Mouse (Mus musculus): ENCODE data around the gene Ctsk. TPM values are rescaled to one million over a fixed set of nuclear protein-coding genes. Genes with fewer than 3 reads are reported as not detected.

Ctsk gene
- polyA plus RNA-seq, 1 experiment from 2014 or later: 7.5 TPM

DNA sequence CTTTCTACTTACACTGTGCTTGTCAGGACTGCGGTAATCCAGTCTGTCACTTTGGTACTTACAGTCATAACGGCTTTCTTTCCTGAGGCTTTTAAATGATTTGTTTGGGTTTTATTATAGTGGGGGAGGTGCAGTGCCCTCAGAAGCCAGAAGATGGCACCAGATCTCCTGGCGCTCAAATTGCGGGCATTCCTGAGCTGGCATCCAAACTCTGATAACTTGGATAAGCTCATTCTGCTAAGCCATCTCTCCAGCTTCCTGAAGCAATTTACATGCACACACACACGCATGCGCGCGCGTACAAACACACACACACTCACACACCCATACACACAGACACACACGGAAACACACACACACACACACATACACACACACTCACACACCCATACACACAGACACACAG lies 18.4 kb downstream of the Ctsk start:
- no peaks in the 10 kb centered on the region for H3K9me3 ChIP-seq (replicated peaks; ENCODE audit: control insufficient read depth, low read length)
- H3K27ac ChIP-seq (ENCODE audit: low read depth, low read length): no peak overlapping the region
- no peaks in the 10 kb centered on the region for H3K27me3 ChIP-seq (replicated peaks; ENCODE audit: control insufficient read depth, insufficient read depth, low read length)
- no peak overlapping the region for H3K9ac ChIP-seq (ENCODE audit: low read length)
- peak; percentile 87 for DNase-seq (ENCODE audit: low spot score)
- 25% methylated on average over 10 of the region's 10 CpGs for WGBS
- no peaks in the 10 kb centered on the region for H3K36me3 ChIP-seq (ENCODE audit: control insufficient read depth, insufficient read depth, low read length)
- H3K4me1 ChIP-seq (ENCODE audit: control insufficient read depth, insufficient read depth, low read length): no peaks in the 10 kb centered on the region
- H3K4me2 ChIP-seq (ENCODE audit: low read length): no peak overlapping the region
- ATAC-seq: peak; percentile 70
- H3K4me3 ChIP-seq (ENCODE audit: low read depth, low read length): no peak overlapping the region

GRCm38 (mm10) chr3:95518891-95519290 lies 19.8 kb downstream of the Ctsk start:
- Histone ChIP-seq H3K27me3 (replicated peaks; ENCODE audit: control insufficient read depth, insufficient read depth, low read length) (no peaks in the 10 kb centered on the region), H3K4me1 (ENCODE audit: control insufficient read depth, insufficient read depth, low read length) (no peaks in the 10 kb centered on the region), H3K4me2 (ENCODE audit: low read length) (no peak overlapping the region), H3K9ac (ENCODE audit: low read length) (no peak overlapping the region), H3K4me3 (ENCODE audit: low read depth, low read length) (no peak overlapping the region), H3K27ac (ENCODE audit: low read depth, low read length) (no peak overlapping the region), H3K9me3 (replicated peaks; ENCODE audit: control insufficient read depth, low read length) (no peaks in the 10 kb centered on the region), H3K36me3 (ENCODE audit: control insufficient read depth, insufficient read depth, low read length) (no peaks in the 10 kb centered on the region)
- WGBS: 87% methylated on average over 7 of the region's 7 CpGs
- no peak for ATAC-seq
- DNase-seq (ENCODE audit: low spot score): no peak

GRCm38 (mm10) chr3:95519315-95519714 lies 20.3 kb downstream of the Ctsk start:
- H3K4me3 ChIP-seq (ENCODE audit: low read depth, low read length): no peak overlapping the region
- WGBS: 75% methylated on average over 2 of the region's 2 CpGs
- H3K9me3 ChIP-seq (replicated peaks; ENCODE audit: control insufficient read depth, low read length): no peaks in the 10 kb centered on the region
- no peak overlapping the region for H3K27ac ChIP-seq (ENCODE audit: low read depth, low read length)
- H3K9ac ChIP-seq (ENCODE audit: low read length): no peak overlapping the region
- H3K4me2 ChIP-seq (ENCODE audit: low read length): no peak overlapping the region
- no peaks in the 10 kb centered on the region for H3K36me3 ChIP-seq (ENCODE audit: control insufficient read depth, insufficient read depth, low read length)
- no peaks in the 10 kb centered on the region for H3K4me1 ChIP-seq (ENCODE audit: control insufficient read depth, insufficient read depth, low read length)
- DNase-seq (ENCODE audit: low spot score) (no peak), ATAC-seq (no peak)
- H3K27me3 ChIP-seq (replicated peaks; ENCODE audit: control insufficient read depth, insufficient read depth, low read length): no peaks in the 10 kb centered on the region

DNA sequence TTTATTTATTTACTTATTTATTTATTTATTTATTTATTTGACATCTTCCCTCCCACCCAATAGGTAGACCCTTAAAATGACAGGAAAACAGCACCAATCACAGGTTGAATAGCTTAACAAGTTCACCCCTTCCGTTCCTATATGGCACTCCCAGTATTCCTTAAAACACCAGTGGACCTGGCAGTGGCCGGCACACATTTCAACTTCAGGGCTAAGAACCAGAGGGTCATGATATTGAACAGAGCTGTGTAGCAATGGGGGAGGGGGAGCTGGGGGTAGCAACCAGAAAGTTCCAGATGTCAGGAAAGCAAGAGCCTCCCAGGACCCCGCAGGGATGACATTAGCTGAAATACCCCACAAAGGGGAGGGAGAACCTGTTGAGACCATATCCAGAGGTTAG lies 21.0 kb downstream of the Ctsk start:
- ATAC-seq: no peak

DNA sequence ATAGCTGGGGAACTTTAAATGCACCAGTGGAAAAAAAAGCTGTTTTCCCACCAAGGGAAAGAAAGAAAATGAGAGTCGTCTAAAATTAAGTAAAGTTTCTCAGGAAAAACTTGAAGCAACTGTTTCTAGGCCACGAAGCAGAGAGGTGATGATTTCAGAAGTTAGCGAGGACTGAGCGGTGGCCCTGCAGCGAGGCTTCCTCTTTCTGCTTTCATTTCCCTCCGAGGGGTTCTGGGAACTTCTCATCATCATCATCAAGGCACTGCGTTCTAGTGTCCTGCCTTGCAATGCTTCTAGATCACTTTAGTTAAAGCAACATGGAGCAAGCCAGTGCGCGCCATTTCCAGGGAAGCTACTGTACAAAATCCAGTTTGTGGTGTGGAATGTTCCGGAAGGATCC lies 22.1 kb downstream of the Ctsk start:
- WGBS: 89% methylated on average over 10 of the region's 10 CpGs
- H3K27ac ChIP-seq (ENCODE audit: low read depth, low read length): no peak overlapping the region
- H3K9ac ChIP-seq (ENCODE audit: low read length): no peak overlapping the region
- no peak for DNase-seq (ENCODE audit: low spot score)
- no peaks in the 10 kb centered on the region for H3K27me3 ChIP-seq (replicated peaks; ENCODE audit: control insufficient read depth, insufficient read depth, low read length)
- no peak overlapping the region for H3K4me2 ChIP-seq (ENCODE audit: low read length)
- H3K9me3 ChIP-seq (replicated peaks; ENCODE audit: control insufficient read depth, low read length): no peaks in the 10 kb centered on the region
- no peak overlapping the region for H3K4me3 ChIP-seq (ENCODE audit: low read depth, low read length)
- no peak for ATAC-seq
- H3K36me3 ChIP-seq (ENCODE audit: control insufficient read depth, insufficient read depth, low read length): no peaks in the 10 kb centered on the region
- H3K4me1 ChIP-seq (ENCODE audit: control insufficient read depth, insufficient read depth, low read length): no peaks in the 10 kb centered on the region

More for the DNA sequence above, 21.0 kb downstream of the Ctsk start:
- Histone ChIP-seq H3K9ac (ENCODE audit: low read length) (no peak overlapping the region), H3K4me1 (ENCODE audit: control insufficient read depth, insufficient read depth, low read length) (no peaks in the 10 kb centered on the region), H3K9me3 (replicated peaks; ENCODE audit: control insufficient read depth, low read length) (no peaks in the 10 kb centered on the region), H3K4me2 (ENCODE audit: low read length) (no peak overlapping the region), H3K27ac (ENCODE audit: low read depth, low read length) (no peak overlapping the region), H3K4me3 (ENCODE audit: low read depth, low read length) (no peak overlapping the region), H3K27me3 (replicated peaks; ENCODE audit: control insufficient read depth, insufficient read depth, low read length) (no peaks in the 10 kb centered on the region), H3K36me3 (ENCODE audit: control insufficient read depth, insufficient read depth, low read length) (no peaks in the 10 kb centered on the region)
- no peak for DNase-seq (ENCODE audit: low spot score)
- 84% methylated on average over 3 of the region's 3 CpGs for WGBS

DNA sequence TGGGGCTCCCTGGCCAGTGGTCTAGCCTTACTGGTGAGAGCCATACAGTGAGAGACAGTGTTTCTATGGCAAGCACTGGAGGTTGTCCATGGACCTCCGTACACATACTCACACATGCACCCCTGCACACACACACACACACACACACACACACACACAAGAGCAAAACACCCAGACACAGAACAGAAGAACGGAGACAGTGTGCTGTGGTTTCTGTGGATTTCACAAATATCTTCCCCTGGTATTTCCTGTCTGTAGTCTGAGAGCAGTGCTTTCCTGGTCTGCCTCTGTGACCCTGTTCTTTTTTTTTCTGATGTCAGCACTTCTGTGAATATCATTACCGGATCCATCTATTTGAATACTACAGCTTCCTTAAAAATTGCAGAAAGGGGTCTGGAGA lies 24.6 kb downstream of the Ctsk start:
- no peak for ATAC-seq
- WGBS: 91% methylated on average over 3 of the region's 3 CpGs
- Histone ChIP-seq H3K4me1 (ENCODE audit: control insufficient read depth, insufficient read depth, low read length) (no peaks in the 10 kb centered on the region), H3K9ac (ENCODE audit: low read length) (no peak overlapping the region), H3K9me3 (replicated peaks; ENCODE audit: control insufficient read depth, low read length) (no peaks in the 10 kb centered on the region), H3K27me3 (replicated peaks; ENCODE audit: control insufficient read depth, insufficient read depth, low read length) (no peaks in the 10 kb centered on the region), H3K36me3 (ENCODE audit: control insufficient read depth, insufficient read depth, low read length) (no peaks in the 10 kb centered on the region), H3K4me3 (ENCODE audit: low read depth, low read length) (no peak overlapping the region), H3K4me2 (ENCODE audit: low read length) (no peak overlapping the region), H3K27ac (ENCODE audit: low read depth, low read length) (no peak overlapping the region)
- no peak for DNase-seq (ENCODE audit: low spot score)

DNA sequence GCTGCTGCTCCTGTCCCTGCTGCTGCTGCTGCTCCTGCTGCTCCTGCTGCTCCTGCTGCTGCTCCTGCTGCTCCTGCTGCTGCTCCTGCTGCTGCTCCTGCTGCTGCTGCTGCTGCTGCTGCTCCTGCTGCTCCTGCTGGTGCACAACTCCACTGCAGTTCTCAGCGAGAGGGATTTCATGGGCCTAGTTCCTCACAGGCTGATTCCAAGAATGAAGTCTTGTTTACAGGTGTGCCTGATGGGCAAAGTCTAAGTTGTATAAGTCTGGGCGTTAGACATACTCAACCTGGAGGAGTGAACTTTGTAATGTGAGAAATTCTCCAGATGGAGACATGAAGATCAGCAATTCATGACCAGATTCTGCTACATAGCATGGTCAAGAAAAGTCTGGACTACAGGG lies 25.6 kb downstream of the Ctsk start:
- Histone ChIP-seq H3K27ac (ENCODE audit: low read depth, low read length) (no peak overlapping the region), H3K9ac (ENCODE audit: low read length) (no peak overlapping the region), H3K4me1 (ENCODE audit: control insufficient read depth, insufficient read depth, low read length) (no peaks in the 10 kb centered on the region), H3K4me2 (ENCODE audit: low read length) (no peak overlapping the region), H3K27me3 (replicated peaks; ENCODE audit: control insufficient read depth, insufficient read depth, low read length) (no peaks in the 10 kb centered on the region), H3K4me3 (ENCODE audit: low read depth, low read length) (no peak overlapping the region), H3K36me3 (ENCODE audit: control insufficient read depth, insufficient read depth, low read length) (no peaks in the 10 kb centered on the region), H3K9me3 (replicated peaks; ENCODE audit: control insufficient read depth, low read length) (no peaks in the 10 kb centered on the region)
- 78% methylated on average over 2 of the region's 2 CpGs for WGBS
- DNase-seq (ENCODE audit: low spot score): no peak
- ATAC-seq: no peak

DNA sequence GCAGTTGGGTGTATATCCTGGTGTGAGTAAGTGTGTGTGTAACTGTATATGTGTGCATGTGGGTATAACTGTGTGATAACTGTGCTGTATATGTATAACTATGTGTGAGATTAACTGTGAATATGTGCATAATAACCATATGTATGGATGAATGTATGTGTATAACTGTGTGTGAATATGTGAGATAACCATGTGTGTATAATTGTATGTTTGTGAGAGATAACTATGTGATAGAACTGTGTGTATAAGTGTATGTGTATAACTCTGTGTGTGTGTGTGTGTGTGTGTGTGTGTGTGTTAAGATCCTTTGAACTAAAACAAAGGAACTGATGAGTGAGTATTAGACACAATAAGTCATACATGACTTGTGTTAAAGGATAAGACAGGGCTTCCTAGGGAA lies 27.1 kb downstream of the Ctsk start:
- no peaks in the 10 kb centered on the region for H3K27me3 ChIP-seq (replicated peaks; ENCODE audit: control insufficient read depth, insufficient read depth, low read length)
- H3K36me3 ChIP-seq (ENCODE audit: control insufficient read depth, insufficient read depth, low read length): no peaks in the 10 kb centered on the region
- H3K4me1 ChIP-seq (ENCODE audit: control insufficient read depth, insufficient read depth, low read length): no peaks in the 10 kb centered on the region
- H3K9me3 ChIP-seq (replicated peaks; ENCODE audit: control insufficient read depth, low read length): no peaks in the 10 kb centered on the region
- no peak overlapping the region for H3K4me2 ChIP-seq (ENCODE audit: low read length)
- no peak overlapping the region for H3K4me3 ChIP-seq (ENCODE audit: low read depth, low read length)
- DNase-seq (ENCODE audit: low spot score) (no peak), ATAC-seq (no peak)
- no peak overlapping the region for H3K9ac ChIP-seq (ENCODE audit: low read length)
- H3K27ac ChIP-seq (ENCODE audit: low read depth, low read length): no peak overlapping the region

- ATAC-seq: no peak
- no peak within 1 kb of the TSS for H3K27ac ChIP-seq (ENCODE audit: low read depth, low read length)
- H3K4me1 ChIP-seq (ENCODE audit: control insufficient read depth, insufficient read depth, low read length): no peaks in the 10 kb centered on the region
- 86% methylated on average over 8 of the region's 8 CpGs for WGBS
- no peak within 1 kb of the TSS for H3K4me3 ChIP-seq (ENCODE audit: low read depth, low read length)
- no peaks in the 10 kb centered on the region for H3K27me3 ChIP-seq (replicated peaks; ENCODE audit: control insufficient read depth, insufficient read depth, low read length)
- no peak within 1 kb of the TSS for H3K9ac ChIP-seq (ENCODE audit: low read length)
- H3K9me3 ChIP-seq (replicated peaks; ENCODE audit: control insufficient read depth, low read length): no peaks in the 10 kb centered on the region
- H3K4me2 ChIP-seq (ENCODE audit: low read length): no peak within 1 kb of the TSS
- H3K36me3 ChIP-seq (ENCODE audit: control insufficient read depth, insufficient read depth, low read length): no peaks in the 10 kb centered on the region
- no peak for DNase-seq (ENCODE audit: low spot score)
Observed at GRCm38 (mm10) chr3:95526622-95527211, 27.7 kb downstream of the Ctsk start, which contains the start of gene Ctss. Gene Ctss, plus strand, starts transcription at chr3:95526786.
